Mouse (Mus musculus) lung, embryonic 14.5 days (tissue): ENCODE measurements around the gene Fut8. TPM values are rescaled to one million over a fixed set of nuclear protein-coding genes. Genes with fewer than 3 reads are reported as not detected.
"Not testable (repeated sequence)": the region's sequence is repeated elsewhere in the genome, so short reads cannot be mapped to it uniquely, and the experiment has no call there.

Experiments
- ATAC-seq: fragments of 200-750 bp; cut with Nextera tagmentation; 2 replicates; pipeline ENCODE4 v1.8.0; 2017; ENCODE audit warnings: mild to moderate bottlenecking, moderate TSS enrichment, moderate library complexity; ENCODE audit not compliant: insufficient read depth
- DNase-seq: peaks from one replicate; pipeline ENCODE4 v3.0.0-alpha.2; 2015
- H3K27ac ChIP-seq: fragments of 300-500 bp; sonication (generic); 2 replicates; pipeline ENCODE4 v1.5.1; 2014; ENCODE audit warnings: low read depth, mild to moderate bottlenecking, moderate library complexity
- H3K27me3 ChIP-seq: fragments of 300-500 bp; sonication (generic); 2 replicates; pipeline ENCODE4 v1.6.1; 2014; ENCODE audit warnings: low read length, control low read depth; ENCODE audit not compliant: insufficient read depth
- H3K36me3 ChIP-seq: fragments of 300-500 bp; sonication (generic); 2 replicates; pipeline ENCODE4 v1.6.1; 2014; ENCODE audit warnings: control low read depth; ENCODE audit not compliant: insufficient read depth
- H3K4me1 ChIP-seq: fragments of 300-500 bp; sonication (generic); 2 replicates; pipeline ENCODE4 v1.6.1; 2014; ENCODE audit warnings: antibody characterized with exemption, control low read depth; ENCODE audit not compliant: insufficient read depth
- H3K4me2 ChIP-seq: fragments of 300-500 bp; sonication (generic); 2 replicates; pipeline ENCODE4 v1.6.1; 2014; ENCODE audit warnings: mild to moderate bottlenecking
- H3K4me3 ChIP-seq: fragments of 300-500 bp; sonication (generic); 2 replicates; pipeline ENCODE4 v1.5.1; 2014; ENCODE audit warnings: low read depth, low read length
- H3K9ac ChIP-seq: fragments of 300-500 bp; sonication (generic); 2 replicates; pipeline ENCODE4 v1.6.1; 2014
- H3K9me3 ChIP-seq: fragments of 300-500 bp; sonication (generic); 2 replicates; pipeline ENCODE4 v1.6.1; 2016; ENCODE audit warnings: low read depth, low read length, control low read depth
- CTCF ChIP-seq: IDR thresholded peaks from 2 replicates; pipeline ENCODE4 v1.5.1; 2016; ENCODE audit warnings: antibody characterized with exemption, low read depth
- WGBS: fragments of 180-500 bp; shearing (Covaris S2); extraction: QIAGEN DNeasy Blood & Tissue Kit; methylation state at CpG from one replicate; pipeline ENCODE4 v1.1.7; 2014; 5-methylcytosine and 5-hydroxymethylcytosine counted together
- polyA plus RNA-seq: library from polyadenylated mRNA; unstranded; fragments of >200 nt; fragmentation: Nextera tagmentation; extraction: Ambion mirVana; gene quantifications from 2 replicates; pipeline ENCODE4 v1.2.1, GENCODE M21; 2014

The Fut8 gene
- polyA plus RNA-seq, 1 experiment from 2014 or later: 29.4 TPM

DNA sequence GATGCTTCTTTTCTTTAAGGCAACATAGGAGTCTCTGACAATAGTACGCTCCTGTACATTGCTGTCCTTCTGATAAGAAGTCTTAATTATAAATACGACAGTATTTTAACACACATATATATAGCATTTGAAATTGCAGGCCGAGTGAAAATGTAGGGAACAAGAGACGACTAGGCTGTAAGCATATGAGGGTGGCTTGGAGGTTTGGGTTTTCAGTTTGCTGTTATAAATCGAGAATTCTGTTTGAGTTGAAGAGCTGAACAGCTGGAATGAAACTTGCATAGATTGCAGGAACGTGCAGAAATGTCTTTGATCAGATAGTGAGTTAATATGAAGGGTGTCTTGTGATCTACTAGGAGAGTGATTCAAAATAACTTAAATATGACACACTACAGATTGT is 2.4 kb downstream of the Fut8 start:
- DNase-seq (peak; percentile 40), ATAC-seq (no peak)
- H3K9me3 ChIP-seq: no peaks in the 10 kb centered on the region
- no peaks in the 10 kb centered on the region for H3K27me3 ChIP-seq
- H3K27ac ChIP-seq: no peak overlapping the region
- no peak overlapping the region for H3K9ac ChIP-seq
- peak overlapping the region; percentile 41; the same call in 1 of the 2 replicates for H3K4me2 ChIP-seq
- H3K4me3 ChIP-seq: peak overlapping the region; percentile 8; the same call in 1 of the 2 replicates
- H3K4me1 ChIP-seq: no peaks in the 10 kb centered on the region
- H3K36me3 ChIP-seq: no peaks in the 10 kb centered on the region
- 31% methylated on average over 6 of the region's 6 CpGs for WGBS
- no peak for TF ChIP-seq CTCF

DNA sequence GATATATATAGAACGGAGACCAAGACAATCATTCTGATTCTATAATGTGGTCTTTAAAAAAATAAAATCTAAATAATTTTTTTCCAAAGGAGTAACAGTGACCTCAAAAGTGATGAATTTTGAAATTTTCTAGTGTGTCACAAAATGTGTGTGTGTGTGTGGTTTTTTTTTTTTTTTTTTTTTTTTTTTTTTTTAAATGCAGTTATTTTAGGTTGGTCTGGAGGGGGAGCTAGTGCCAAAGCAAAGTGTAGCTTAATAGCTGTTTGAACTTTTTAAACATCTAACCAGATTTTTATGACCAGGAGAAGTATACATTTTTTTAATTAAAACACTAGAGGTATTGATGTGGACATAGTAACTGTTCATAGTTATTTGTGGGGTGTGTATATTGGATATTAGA is 2.9 kb downstream of the Fut8 start:
- TF ChIP-seq CTCF: peak; percentile 37; the same call in 1 of the 2 replicates
- DNase-seq (peak; percentile 70), ATAC-seq (no peak)
- Histone ChIP-seq H3K4me3 (no peak overlapping the region), H3K9ac (no peak overlapping the region), H3K4me2 (no peak overlapping the region), H3K36me3 (no peaks in the 10 kb centered on the region), H3K27me3 (no peaks in the 10 kb centered on the region), H3K27ac (no peak overlapping the region), H3K4me1 (no peaks in the 10 kb centered on the region), H3K9me3 (no peaks in the 10 kb centered on the region)
- WGBS: 46% methylated on average over 1 of the region's 1 CpGs

DNA sequence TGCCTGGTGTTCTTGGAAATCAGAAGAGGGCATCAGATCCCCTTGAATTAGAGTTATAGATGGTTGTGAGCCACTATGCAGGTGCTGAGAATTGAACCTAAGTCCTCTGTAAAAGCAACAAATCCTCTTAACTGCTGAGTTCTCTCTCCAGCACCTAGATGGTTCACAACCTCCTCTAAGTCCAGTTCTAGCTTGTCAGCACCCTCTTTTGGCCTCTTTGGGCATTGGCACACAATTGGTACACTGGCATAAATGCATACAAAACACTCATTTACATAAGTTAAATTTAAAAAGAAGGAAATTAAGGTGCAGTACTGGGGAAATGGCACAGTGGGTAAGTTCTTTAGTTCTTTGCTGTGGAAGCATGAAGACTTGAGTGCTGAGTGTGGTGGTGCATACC is 24.7 kb downstream of the Fut8 start:
- no peak overlapping the region for H3K4me2 ChIP-seq
- no peaks in the 10 kb centered on the region for H3K36me3 ChIP-seq
- no peak overlapping the region for H3K9ac ChIP-seq
- no peak for ATAC-seq
- TF ChIP-seq CTCF: peak; percentile 11; the same call in 1 of the 2 replicates
- no peaks in the 10 kb centered on the region for H3K4me1 ChIP-seq
- no peaks in the 10 kb centered on the region for H3K9me3 ChIP-seq
- no peak overlapping the region for H3K27ac ChIP-seq
- no peaks in the 10 kb centered on the region for H3K27me3 ChIP-seq
- H3K4me3 ChIP-seq: no peak overlapping the region
- DNase-seq: peak; percentile 3

DNA sequence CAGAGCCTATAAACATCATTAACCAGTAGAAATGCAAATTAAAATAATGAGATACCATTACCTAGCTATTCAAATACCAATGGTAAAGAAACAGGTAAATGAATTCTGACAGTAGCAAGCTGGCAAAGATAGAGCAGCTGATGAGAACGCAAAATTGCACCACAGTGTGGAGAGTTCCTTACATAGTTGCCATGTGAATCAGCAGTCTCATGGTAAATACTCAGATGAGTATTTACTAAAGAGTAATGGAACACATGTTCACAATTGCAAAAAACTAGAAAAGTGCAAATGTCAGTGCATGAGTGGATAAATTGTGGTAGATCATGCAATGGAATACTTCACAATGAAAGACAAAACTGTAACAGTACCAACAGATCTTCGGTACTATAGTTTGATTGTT is 25.9 kb downstream of the Fut8 start:
- Histone ChIP-seq H3K27me3 (no peaks in the 10 kb centered on the region), H3K4me3 (no peak overlapping the region), H3K9ac (no peak overlapping the region), H3K4me1 (no peaks in the 10 kb centered on the region), H3K36me3 (no peaks in the 10 kb centered on the region), H3K4me2 (no peak overlapping the region), H3K27ac (no peak overlapping the region), H3K9me3 (no peaks in the 10 kb centered on the region)
- no peak for ATAC-seq
- WGBS: 83% methylated on average over 2 of the region's 2 CpGs
- no peak for DNase-seq
- no peak for TF ChIP-seq CTCF

DNA sequence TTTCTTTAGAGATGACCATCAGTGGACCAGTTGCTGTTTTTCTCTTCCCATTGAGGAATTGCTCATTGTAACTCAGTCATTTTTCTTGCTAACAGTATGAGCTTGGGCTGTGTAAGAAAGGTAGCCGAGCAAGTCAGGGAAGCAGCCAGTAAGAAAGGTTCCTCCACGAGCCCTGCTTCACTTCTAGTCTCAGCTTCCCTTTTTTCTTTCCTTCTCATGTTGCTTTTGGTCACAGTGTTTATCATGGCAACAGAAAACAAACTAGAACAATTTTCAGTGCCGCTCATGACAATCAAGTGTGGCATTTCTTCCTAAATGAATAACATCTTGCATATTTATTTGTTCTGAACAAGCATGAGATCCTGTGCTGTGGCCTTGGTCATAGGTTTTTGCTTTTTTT is 32.8 kb downstream of the Fut8 start:
- 78% methylated on average over 3 of the region's 3 CpGs for WGBS
- Histone ChIP-seq H3K36me3 (no peaks in the 10 kb centered on the region), H3K4me3 (no peak overlapping the region), H3K27ac (no peak overlapping the region), H3K4me2 (no peak overlapping the region), H3K9me3 (no peaks in the 10 kb centered on the region), H3K4me1 (no peaks in the 10 kb centered on the region), H3K9ac (no peak overlapping the region), H3K27me3 (no peaks in the 10 kb centered on the region)
- ATAC-seq (no peak), DNase-seq (no peak)
- no peak for TF ChIP-seq CTCF

DNA sequence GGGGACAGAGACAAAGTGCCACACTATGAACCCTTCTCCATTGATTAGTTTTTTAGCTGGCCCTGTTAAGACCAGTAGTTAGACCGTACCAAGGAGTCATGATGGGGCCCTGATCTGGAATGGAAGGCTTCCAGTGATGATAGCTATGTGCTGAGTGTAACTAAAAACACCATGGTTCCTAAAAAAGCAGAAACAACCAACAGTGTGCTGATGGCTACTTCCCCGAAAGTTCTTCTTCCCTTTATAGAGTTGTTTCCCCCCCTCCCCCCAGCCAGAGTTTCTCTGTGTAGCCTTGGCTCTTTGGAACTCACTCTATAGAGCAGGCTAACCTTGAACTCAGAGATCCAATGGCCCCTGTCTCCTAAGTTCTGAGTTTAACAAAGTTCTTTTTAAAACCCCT is 50.6 kb downstream of the Fut8 start:
- H3K27ac ChIP-seq: no peak overlapping the region
- H3K27me3 ChIP-seq: no peaks in the 10 kb centered on the region
- no peak overlapping the region for H3K4me3 ChIP-seq
- DNase-seq (no peak), ATAC-seq (no peak)
- H3K9ac ChIP-seq: no peak overlapping the region
- no peaks in the 10 kb centered on the region for H3K36me3 ChIP-seq
- TF ChIP-seq CTCF: no peak
- no peak overlapping the region for H3K4me2 ChIP-seq
- no peaks in the 10 kb centered on the region for H3K9me3 ChIP-seq
- 94% methylated on average over 2 of the region's 2 CpGs for WGBS
- H3K4me1 ChIP-seq: no peaks in the 10 kb centered on the region

DNA sequence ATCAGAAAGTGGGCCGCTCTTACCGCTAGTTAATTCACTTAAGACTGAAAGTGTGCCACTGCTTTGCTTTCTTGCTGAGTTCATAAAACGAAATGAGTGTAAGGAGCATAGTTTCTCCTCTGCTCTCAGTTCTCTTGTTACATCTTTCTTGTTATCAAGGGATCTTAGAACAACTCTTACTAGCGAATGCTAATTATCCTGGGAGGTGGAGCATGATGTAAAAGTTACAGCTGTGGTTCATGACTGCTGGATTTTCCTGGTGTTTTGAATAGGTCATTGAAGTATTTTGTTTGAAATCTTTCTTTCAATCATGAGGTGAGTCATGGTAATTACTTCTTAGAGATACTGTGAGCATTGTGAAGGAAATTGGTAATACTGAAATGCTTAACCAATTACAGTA is 53.1 kb downstream of the Fut8 start:
- no peaks in the 10 kb centered on the region for H3K27me3 ChIP-seq
- no peaks in the 10 kb centered on the region for H3K4me1 ChIP-seq
- H3K4me3 ChIP-seq: no peak overlapping the region
- ATAC-seq (no peak), DNase-seq (no peak)
- H3K9me3 ChIP-seq: no peaks in the 10 kb centered on the region
- no peak for TF ChIP-seq CTCF
- no peaks in the 10 kb centered on the region for H3K36me3 ChIP-seq
- H3K27ac ChIP-seq: no peak overlapping the region
- H3K4me2 ChIP-seq: no peak overlapping the region
- WGBS: 71% methylated on average over 4 of the region's 4 CpGs
- no peak overlapping the region for H3K9ac ChIP-seq

DNA sequence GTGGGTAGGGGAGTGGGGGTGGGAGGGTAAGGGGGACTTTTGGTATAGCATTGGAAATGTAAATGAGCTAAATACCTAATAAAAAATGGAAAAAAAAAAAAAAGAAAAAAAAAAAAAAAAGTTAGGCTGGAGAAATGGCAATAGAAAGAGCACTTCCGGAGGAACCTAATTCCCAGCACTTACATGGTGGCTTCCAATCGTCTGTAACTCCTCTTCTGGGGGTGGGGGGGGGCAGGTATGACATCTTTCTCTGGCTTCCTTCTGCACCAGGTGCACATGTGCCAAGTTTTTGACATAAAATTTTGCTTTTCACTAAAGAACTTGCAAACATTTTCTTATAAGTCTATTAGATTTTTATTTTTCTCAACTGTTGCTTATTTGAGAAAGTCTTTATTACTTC is 53.9 kb downstream of the Fut8 start:
- H3K27ac ChIP-seq, H3K4me1 ChIP-seq, H3K4me2 ChIP-seq, H3K9me3 ChIP-seq, ATAC-seq, H3K27me3 ChIP-seq, H3K4me3 ChIP-seq, DNase-seq, H3K36me3 ChIP-seq, H3K9ac ChIP-seq: not testable (repeated sequence)
- WGBS: 83% methylated on average over 2 of the region's 2 CpGs
